10 mouse cellular contexts compared by ENCODE assay signal in genomic region chr13:52584654-52585455, GRCm38 (mm10). TPM values are rescaled to one million over a fixed set of nuclear protein-coding genes. Genes with fewer than 3 reads are reported as not detected.
DNase-seq lines count a peak whose midpoint lies in the region; ATAC-seq and TF ChIP-seq lines count a peak whose summit lies in the region.
"Had no signal": no experiment of that assay in that cellular context is flagged by ENCODE, and none has a peak within 500 bp of the region (broad histone marks: within the 10 kb centered on the region; RNA-seq: fewer than 3 reads in every experiment).

No protein-coding gene starts in this region.

- no peak overlapping the region for H3K27ac ChIP-seq in kidney, postnatal 0 days
- H3K27ac ChIP-seq in heart, embryonic 16.5 days (ENCODE audit: low read length), result peak overlapping the region; percentile 54
- H3K27ac ChIP-seq in intestine, embryonic 16.5 days (ENCODE audit: low read length), result no peak overlapping the region
- H3K27ac ChIP-seq: embryonic facial prominence, embryonic 12.5 days; left cerebral cortex, adult 2 months had no signal

- no peaks in the 10 kb centered on the region for H3K27me3 ChIP-seq in kidney, postnatal 0 days (ENCODE audit: insufficient read depth, low read length)
- H3K27me3 ChIP-seq in heart, embryonic 16.5 days (ENCODE audit: control insufficient read depth, insufficient read depth, low read length), result no peaks in the 10 kb centered on the region
- no peaks in the 10 kb centered on the region for H3K27me3 ChIP-seq in intestine, embryonic 16.5 days (replicated peaks; ENCODE audit: control insufficient read depth, insufficient read depth, low read length)

- DNase-seq in kidney, postnatal 0 days (ENCODE audit: low spot score), result peak; percentile 58
- DNase-seq in kidney, postnatal 36 days, result no peak
- peak; percentile 94 for DNase-seq in R1 (ENCODE audit: low read depth, low spot score)
- DNase-seq in skeletal muscle tissue, adult 2 months (ENCODE audit: low read depth, low spot score), result peak; percentile 43
- no peak for DNase-seq in left cerebral cortex, adult 9 months (ENCODE audit: low spot score in 2 of 2)
- no peak for DNase-seq in urinary bladder, adult 18-20 months (ENCODE audit: low spot score in 2 of 2)

- H3K4me3 ChIP-seq in kidney, postnatal 0 days (replicated peaks; ENCODE audit: low read depth, low read length), result no peak overlapping the region
- H3K4me3 ChIP-seq in heart, embryonic 16.5 days (ENCODE audit: low read length), result peak overlapping the region; percentile 44
- H3K4me3 ChIP-seq in intestine, embryonic 16.5 days (ENCODE audit: low read length), result no peak overlapping the region
- H3K4me3 ChIP-seq: embryonic facial prominence, embryonic 12.5 days; left cerebral cortex, adult 2 months had no signal

- peak overlapping the region; percentile 13; the same call in 1 of the 2 replicates for H3K4me2 ChIP-seq in kidney, postnatal 0 days (ENCODE audit: low read length)
- peak overlapping the region; percentile 64 for H3K4me2 ChIP-seq in heart, embryonic 16.5 days (ENCODE audit: low read depth, low read length)
- no peak overlapping the region for H3K4me2 ChIP-seq in intestine, embryonic 16.5 days (ENCODE audit: low read depth, low read length)

- TF ChIP-seq CTCF in kidney, postnatal 0 days (IDR thresholded peaks at IDR 0.05; ENCODE audit: low read depth), result no peak

- no peak overlapping the region for H3K9ac ChIP-seq in kidney, postnatal 0 days (ENCODE audit: low read depth, low read length)
- H3K9ac ChIP-seq in heart, embryonic 16.5 days (ENCODE audit: low read length), result peak overlapping the region; percentile 54
- no peak overlapping the region for H3K9ac ChIP-seq in intestine, embryonic 16.5 days (ENCODE audit: low read depth, low read length)
- H3K9ac ChIP-seq: embryonic facial prominence, embryonic 12.5 days had no signal

- no peaks in the 10 kb centered on the region for H3K9me3 ChIP-seq in kidney, postnatal 0 days (replicated peaks; ENCODE audit: low read length)
- H3K9me3 ChIP-seq in heart, embryonic 16.5 days (replicated peaks; ENCODE audit: control insufficient read depth, low read length), result no peaks in the 10 kb centered on the region
- no peaks in the 10 kb centered on the region for H3K9me3 ChIP-seq in intestine, embryonic 16.5 days (ENCODE audit: control insufficient read depth, low read length)
- H3K9me3 ChIP-seq: embryonic facial prominence, embryonic 12.5 days had no signal

- 60% methylated on average over 17 of the region's 17 CpGs for WGBS in kidney, postnatal 0 days
- WGBS in heart, embryonic 16.5 days, result 34% methylated on average over 17 of the region's 17 CpGs
- WGBS in intestine, embryonic 16.5 days, result 73% methylated on average over 17 of the region's 17 CpGs

- no peak for ATAC-seq in kidney, postnatal 0 days (replicated peaks; ENCODE audit: low FRiP score, low read depth)
- ATAC-seq in heart, embryonic 16.5 days (replicated peaks; ENCODE audit: extremely low read depth, insufficient read depth, low FRiP score), result no peak
- no peak for ATAC-seq in intestine, embryonic 16.5 days

- H3K4me1 ChIP-seq in kidney, postnatal 0 days (replicated peaks; ENCODE audit: insufficient read depth, low read length), result no peaks in the 10 kb centered on the region
- no peaks in the 10 kb centered on the region; the same call in 1 of the 2 replicates for H3K4me1 ChIP-seq in heart, embryonic 16.5 days (ENCODE audit: control insufficient read depth, insufficient read depth, low read length)
- peaks cover 4% of the 10 kb centered on the region; the same call in 1 of the 2 replicates for H3K4me1 ChIP-seq in intestine, embryonic 16.5 days (ENCODE audit: control insufficient read depth, insufficient read depth, low read length)
- H3K4me1 ChIP-seq: embryonic facial prominence, embryonic 12.5 days had no signal

- no peaks in the 10 kb centered on the region for H3K36me3 ChIP-seq in kidney, postnatal 0 days (ENCODE audit: insufficient read depth, low read length)
- no peaks in the 10 kb centered on the region for H3K36me3 ChIP-seq in heart, embryonic 16.5 days (ENCODE audit: control insufficient read depth, insufficient read depth)
- H3K36me3 ChIP-seq in intestine, embryonic 16.5 days (ENCODE audit: control insufficient read depth, insufficient read depth, low read length), result no peaks in the 10 kb centered on the region
- H3K36me3 ChIP-seq: embryonic facial prominence, embryonic 12.5 days had no signal

RNA-seq across cellular contexts. Expression of gene Syk, which starts 1.9 kb away (rescaled TPM):
- 3.3 and 3.8 TPM in 2 replicates for polyA plus RNA-seq in kidney, postnatal 0 days (2015; fragmentation: Nextera tagmentation; extraction: Ambion mirVana)
- 7.9 and 8.7 TPM in 2 replicates for polyA plus RNA-seq in heart, embryonic 16.5 days (2015; fragmentation: Nextera tagmentation; extraction: Ambion mirVana)
- polyA plus RNA-seq in intestine, embryonic 16.5 days (2015; fragmentation: Nextera tagmentation; extraction: Ambion mirVana), result 2.7 and 2.9 TPM in 2 replicates

RNA-seq across cellular contexts. Expression of gene Diras2, which starts 53.8 kb away (rescaled TPM):
- polyA plus RNA-seq in kidney, postnatal 0 days (2015; fragmentation: Nextera tagmentation; extraction: Ambion mirVana), result 0.04 and 0.08 TPM in 2 replicates
- 0.62 and 1.2 TPM in 2 replicates for polyA plus RNA-seq in heart, embryonic 16.5 days (2015; fragmentation: Nextera tagmentation; extraction: Ambion mirVana)
- 0.46 and 0.47 TPM in 2 replicates for polyA plus RNA-seq in intestine, embryonic 16.5 days (2015; fragmentation: Nextera tagmentation; extraction: Ambion mirVana)

Comparison
In these comparisons a context has a peak if more than half of its experiments do, and no peak if none do; other contexts are left out.
1. DNase-seq: peak in kidney, postnatal 0 days (single experiment), R1 (single experiment) and skeletal muscle tissue, adult 2 months (single experiment); none in kidney, postnatal 36 days (0 of 2), left cerebral cortex, adult 9 months (0 of 2) and urinary bladder, adult 18-20 months (0 of 2).